Mouse (Mus musculus) heart, embryonic 12.5 days (tissue): ENCODE data around the gene Cpa2. TPM values are rescaled to one million over a fixed set of nuclear protein-coding genes. Genes with fewer than 3 reads are reported as not detected.

Experiments
- ATAC-seq: fragments of 200-750 bp; cut with Nextera tagmentation; 2 replicates; pipeline ENCODE4 v1.8.0; 2017; ENCODE audit warnings: moderate TSS enrichment, moderate library complexity; ENCODE audit not compliant: insufficient number of reproducible peaks, low FRiP score
- H3K27ac ChIP-seq: fragments of 300-500 bp; sonication (generic); 2 replicates; pipeline ENCODE4 v1.5.1; 2016; ENCODE audit warnings: mild to moderate bottlenecking, moderate library complexity; ENCODE audit not compliant: poor library complexity, severe bottlenecking
- H3K27me3 ChIP-seq: fragments of 300-500 bp; sonication (generic); replicated peaks from 2 replicates; pipeline ENCODE4 v1.6.1; 2016; ENCODE audit warnings: mild to moderate bottlenecking, moderate library complexity
- H3K36me3 ChIP-seq: fragments of 300-500 bp; sonication (generic); 2 replicates; pipeline ENCODE4 v1.6.1; 2016; ENCODE audit warnings: mild to moderate bottlenecking, moderate library complexity
- H3K4me1 ChIP-seq: fragments of 300-500 bp; sonication (generic); replicated peaks from 2 replicates; pipeline ENCODE4 v1.6.1; 2016; ENCODE audit warnings: mild to moderate bottlenecking
- H3K4me2 ChIP-seq: fragments of 300-500 bp; sonication (generic); 2 replicates; pipeline ENCODE4 v1.6.1; 2016; ENCODE audit warnings: mild to moderate bottlenecking, moderate library complexity
- H3K4me3 ChIP-seq: fragments of 300-500 bp; sonication (generic); 2 replicates; pipeline ENCODE4 v1.5.1; 2016; ENCODE audit warnings: mild to moderate bottlenecking
- H3K9ac ChIP-seq: fragments of 300-500 bp; sonication (generic); 2 replicates; pipeline ENCODE4 v1.6.1; 2016; ENCODE audit warnings: mild to moderate bottlenecking, moderate library complexity
- H3K9me3 ChIP-seq: fragments of 300-500 bp; sonication (generic); replicated peaks from 2 replicates; pipeline ENCODE4 v1.6.1; 2016; ENCODE audit warnings: mild to moderate bottlenecking, moderate library complexity
- WGBS: fragments of 180-500 bp; shearing (Covaris S2); methylation state at CpG from one replicate; pipeline ENCODE4 v1.1.7; 2016; 5-methylcytosine and 5-hydroxymethylcytosine counted together
- polyA plus RNA-seq: library from polyadenylated mRNA; unstranded; fragments of >200 nt; fragmentation: Nextera tagmentation; extraction: Ambion mirVana; gene quantifications from 2 replicates; pipeline ENCODE4 v1.2.1, GENCODE M21; 2016

The Cpa2 gene
- polyA plus RNA-seq, 1 experiment from 2014 or later, result 6.3 TPM

DNA sequence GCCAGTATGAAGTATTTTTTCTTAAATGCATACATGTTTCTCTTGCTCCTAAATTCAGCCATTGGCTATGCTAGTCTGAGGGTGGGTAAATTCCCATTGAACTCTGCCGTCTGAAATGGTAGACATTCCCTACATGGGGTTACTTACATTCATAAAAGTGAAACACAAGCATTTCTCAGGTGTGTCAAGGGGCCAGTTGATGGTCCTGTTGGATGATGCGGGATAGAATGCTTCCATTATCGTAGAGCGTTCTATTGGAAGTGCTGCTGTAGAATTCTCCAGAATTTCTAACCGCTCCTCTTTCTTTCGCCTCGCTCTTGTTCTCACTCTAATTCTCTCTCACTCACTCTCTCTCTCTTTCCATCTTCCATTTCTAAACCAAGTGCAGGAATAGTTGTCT is 69.3 kb downstream of the Cpa2 start, which contains the start of gene Cpa5:
Gene Cpa5 (plus strand): TSS at position 301 of the 400 bp plus-strand sequence.
- Histone ChIP-seq H3K36me3 (no peaks in the 10 kb centered on the region), H3K27ac (no peak within 1 kb of the TSS), H3K27me3 (no peaks in the 10 kb centered on the region), H3K9ac (no peak within 1 kb of the TSS), H3K4me2 (no peak within 1 kb of the TSS), H3K9me3 (no peaks in the 10 kb centered on the region), H3K4me1 (peaks cover 3% of the 10 kb centered on the region), H3K4me3 (no peak within 1 kb of the TSS)
- 89% methylated on average over 7 of the region's 7 CpGs for WGBS
- ATAC-seq, result no peak

DNA sequence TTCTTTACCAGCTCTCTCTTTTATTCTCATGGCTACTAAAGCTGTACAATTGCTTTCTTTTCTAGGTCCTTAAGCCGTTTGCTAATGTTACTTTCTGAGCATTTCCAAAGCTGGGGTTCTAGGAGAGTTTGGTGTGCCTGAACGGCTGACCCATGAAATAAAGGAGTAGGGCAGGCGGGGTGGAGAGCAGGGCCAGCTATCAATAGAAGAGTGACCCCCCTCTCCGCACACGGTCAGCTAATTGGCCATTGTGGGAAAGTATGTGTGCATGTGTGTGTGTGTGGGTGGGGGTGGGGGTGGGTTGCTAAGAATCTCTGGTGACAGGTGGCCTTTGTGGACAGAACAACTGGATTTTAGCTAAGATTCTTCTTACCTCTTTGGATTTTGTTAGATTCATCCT is 69.8 kb downstream of the Cpa2 start:
- no peak for ATAC-seq
- no peak overlapping the region for H3K4me2 ChIP-seq
- H3K4me3 ChIP-seq, result no peak overlapping the region
- no peaks in the 10 kb centered on the region for H3K9me3 ChIP-seq
- no peaks in the 10 kb centered on the region for H3K27me3 ChIP-seq
- no peak overlapping the region for H3K27ac ChIP-seq
- peaks cover 8% of the 10 kb centered on the region for H3K4me1 ChIP-seq
- H3K36me3 ChIP-seq, result no peaks in the 10 kb centered on the region
- WGBS, result 77% methylated on average over 5 of the region's 5 CpGs
- no peak overlapping the region for H3K9ac ChIP-seq

Other genes with a start within 250 kb of the Cpa2 start
- gene Ube2h, start 237.0 kb upstream of the Cpa2 start, polyA plus RNA-seq, result 69.3 and 70.9 TPM in 2 replicates
- 44.0 and 48.4 TPM in 2 replicates for gene Zc3hc1, start 150.6 kb upstream of the Cpa2 start, polyA plus RNA-seq
- 34.3 and 38.8 TPM in 2 replicates for gene Klhdc10, start 139.7 kb upstream of the Cpa2 start, polyA plus RNA-seq
- 27.5 and 31.1 TPM in 2 replicates for gene Tmem209, start 31.8 kb upstream of the Cpa2 start, polyA plus RNA-seq
- 0.17 and 0.26 TPM in 2 replicates for gene Ssmem1, start 31.7 kb upstream of the Cpa2 start, polyA plus RNA-seq
- 2.9 and 3.1 TPM in 2 replicates for gene Cpa4, start 26.8 kb downstream of the Cpa2 start, polyA plus RNA-seq
- gene Cpa5, start 69.4 kb downstream of the Cpa2 start, polyA plus RNA-seq, result 1.1 and 1.9 TPM in 2 replicates
- 1.8 and 2.0 TPM in 2 replicates for gene Cpa1, start 97.6 kb downstream of the Cpa2 start, polyA plus RNA-seq
- gene Cep41, start 152.2 kb downstream of the Cpa2 start, polyA plus RNA-seq, result 11.9 TPM in 2 replicates
- gene Mest, start 182.0 kb downstream of the Cpa2 start, polyA plus RNA-seq, result 3,424 and 3,742 TPM in 2 replicates